Mouse (Mus musculus) spleen, adult 2 months (tissue): ENCODE results near the gene Klhdc8a. TPM values are rescaled to one million over a fixed set of nuclear protein-coding genes. Genes with fewer than 3 reads are reported as not detected.
"Not testable (repeated sequence)": the region's sequence is repeated elsewhere in the genome, so short reads cannot be mapped to it uniquely, and the experiment has no call there.

Source experiments
- DNase-seq, 2 experiments: peaks; one replicate each; pipeline versions ENCODE4 v3.0.0 to v3.0.0-alpha.2; 2012 to 2021; ENCODE audit warnings: low spot score in 2 of 2, low read depth in 1 of 2
- H3K27ac ChIP-seq: fragments of 200-500 bp; 2 replicates; pipeline ENCODE4 v1.5.1; 2012; ENCODE audit warnings: low read length, inconsistent platforms; ENCODE audit not compliant: insufficient read depth
- H3K27me3 ChIP-seq: fragments of 200-500 bp; 2 replicates; pipeline ENCODE4 v1.6.1; 2012; ENCODE audit warnings: mild to moderate bottlenecking, moderate library complexity, low read length, inconsistent platforms; ENCODE audit not compliant: control insufficient read depth, insufficient read depth
- H3K36me3 ChIP-seq: fragments of 200-500 bp; 2 replicates; pipeline ENCODE4 v1.6.1; 2012; ENCODE audit warnings: mild to moderate bottlenecking, low read length, inconsistent platforms; ENCODE audit not compliant: control insufficient read depth, insufficient read depth
- H3K4me1 ChIP-seq: fragments of 200-500 bp; 2 replicates; pipeline ENCODE4 v1.6.1; 2011; ENCODE audit warnings: inconsistent platforms; ENCODE audit not compliant: control insufficient read depth, insufficient read depth, insufficient read length
- H3K4me3 ChIP-seq: fragments of 200-500 bp; 2 replicates; pipeline ENCODE4 v1.5.1; 2011; ENCODE audit warnings: mild to moderate bottlenecking, inconsistent platforms; ENCODE audit not compliant: insufficient read depth, insufficient read length; ENCODE audit errors: extremely low read depth
- CTCF ChIP-seq: fragments of 200-500 bp; IDR thresholded peaks from 2 replicates; pipeline ENCODE4 v1.5.1; 2011; ENCODE audit warnings: mild to moderate bottlenecking, inconsistent platforms; ENCODE audit not compliant: insufficient read depth, insufficient read length, insufficient replicate concordance; ENCODE audit errors: extremely low read depth
- POLR2A ChIP-seq: fragments of 200-500 bp; IDR thresholded peaks from 2 replicates; pipeline ENCODE4 v1.6.1; 2011; ENCODE audit warnings: low read depth, low read length, inconsistent platforms
- WGBS: fragments of 180-500 bp; shearing (Covaris S2); methylation state at CpG from one replicate; pipeline ENCODE4 v1.1.7; 2018; 5-methylcytosine and 5-hydroxymethylcytosine counted together
- polyA plus RNA-seq: library from polyadenylated mRNA; depleted of rRNA; stranded (reverse); fragments of >200 nt; gene quantifications from 2 replicates; pipeline ENCODE4 v1.2.3, GENCODE M21; 2012

Gene Klhdc8a
- polyA plus RNA-seq, 1 experiment = 0.68 TPM

GRCm38 (mm10) chr1:132265936-132266335 lies 32.5 kb upstream of the Klhdc8a start:
- no peak for TF ChIP-seq CTCF
- no peak for TF ChIP-seq POLR2A
- WGBS = 87% methylated on average over 10 of the region's 10 CpGs

GRCm38 (mm10) chr1:132266791-132267557 lies 31.5 kb upstream of the Klhdc8a start:
- H3K4me3 ChIP-seq = no peak overlapping the region
- 63% methylated on average over 8 of the region's 8 CpGs for WGBS
- H3K27ac ChIP-seq = no peak overlapping the region
- H3K4me1 ChIP-seq = no peaks in the 10 kb centered on the region
- DNase-seq = no peak
- H3K27me3 ChIP-seq = no peaks in the 10 kb centered on the region
- H3K36me3 ChIP-seq = no peaks in the 10 kb centered on the region
- TF ChIP-seq POLR2A (no peak), CTCF (no peak)

More at GRCm38 (mm10) chr1:132265936-132266335, 32.5 kb upstream of the Klhdc8a start:
- Histone ChIP-seq H3K4me1 (no peaks in the 10 kb centered on the region), H3K4me3 (no peak overlapping the region), H3K36me3 (no peaks in the 10 kb centered on the region), H3K27me3 (no peaks in the 10 kb centered on the region), H3K27ac (no peak overlapping the region)
- no peak for DNase-seq

DNA sequence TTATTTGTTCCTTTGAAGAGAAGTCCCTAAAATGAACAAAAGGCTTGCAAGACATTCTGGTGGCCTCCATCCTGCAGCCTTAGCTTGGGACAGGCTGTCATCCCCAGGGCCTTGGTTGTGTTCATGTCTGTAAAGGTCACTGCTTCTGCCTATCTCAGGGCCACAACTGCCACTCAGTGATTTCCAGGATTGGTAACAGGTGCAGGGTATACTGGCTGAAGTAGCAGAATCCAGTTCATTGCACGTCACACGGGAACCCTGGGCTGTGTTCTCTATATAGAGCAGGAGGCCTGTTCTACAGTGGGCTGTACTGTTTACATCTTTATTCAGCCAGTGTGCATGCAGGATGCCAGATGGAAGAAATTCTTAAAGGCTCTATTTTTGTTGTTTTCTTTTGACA lies 30.5 kb upstream of the Klhdc8a start:
- TF ChIP-seq CTCF = no peak
- no peaks in the 10 kb centered on the region for H3K4me1 ChIP-seq
- no peak for DNase-seq
- no peaks in the 10 kb centered on the region for H3K27me3 ChIP-seq
- H3K4me3 ChIP-seq = no peak overlapping the region
- no peaks in the 10 kb centered on the region for H3K36me3 ChIP-seq
- 85% methylated on average over 2 of the region's 2 CpGs for WGBS
- no peak overlapping the region for H3K27ac ChIP-seq

DNA sequence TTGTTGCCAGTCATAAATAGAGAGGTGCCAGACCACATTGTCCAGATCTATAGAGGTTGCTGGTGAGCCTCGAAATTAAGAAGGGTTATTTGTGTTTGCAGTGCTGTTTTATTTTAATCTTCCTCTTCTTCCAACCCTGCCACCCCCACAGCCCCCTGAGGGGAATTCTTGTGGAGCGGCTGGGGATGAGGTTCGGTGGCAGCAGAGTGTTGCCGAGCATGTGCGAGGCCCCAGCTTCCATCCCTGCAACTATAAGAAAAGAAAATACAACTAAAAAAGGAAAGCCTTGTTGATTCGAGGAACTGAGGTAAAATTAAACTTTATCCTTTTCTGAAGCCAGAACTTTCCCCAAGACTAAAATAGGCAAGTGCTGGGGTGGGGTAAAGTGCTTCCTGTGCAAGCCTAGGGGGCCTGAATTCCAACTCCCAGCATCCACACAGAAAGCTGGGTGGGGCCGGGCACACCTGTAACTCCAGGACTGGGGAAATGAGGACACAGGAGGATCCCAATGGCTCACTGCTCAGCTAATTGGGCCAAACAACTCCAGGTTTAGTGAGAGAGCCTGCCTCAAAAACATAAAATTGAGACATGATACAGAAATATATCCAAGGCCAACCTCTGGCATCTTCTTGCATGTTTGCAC lies 29.9 kb upstream of the Klhdc8a start:
- no peak for TF ChIP-seq CTCF
- TF ChIP-seq POLR2A = no peak
- DNase-seq = no peak
- no peak overlapping the region for H3K4me3 ChIP-seq
- H3K27me3 ChIP-seq = no peaks in the 10 kb centered on the region
- H3K36me3 ChIP-seq = no peaks in the 10 kb centered on the region
- 71% methylated on average over 7 of the region's 7 CpGs for WGBS
- no peak overlapping the region for H3K27ac ChIP-seq
- no peaks in the 10 kb centered on the region for H3K4me1 ChIP-seq

GRCm38 (mm10) chr1:132271237-132271636 lies 27.2 kb upstream of the Klhdc8a start:
- no peaks in the 10 kb centered on the region for H3K4me1 ChIP-seq
- 91% methylated on average over 3 of the region's 3 CpGs for WGBS
- H3K27me3 ChIP-seq = no peaks in the 10 kb centered on the region
- no peak overlapping the region for H3K4me3 ChIP-seq
- no peaks in the 10 kb centered on the region for H3K36me3 ChIP-seq
- H3K27ac ChIP-seq = no peak overlapping the region
- TF ChIP-seq CTCF (no peak), POLR2A (no peak)
- no peak for DNase-seq

DNA sequence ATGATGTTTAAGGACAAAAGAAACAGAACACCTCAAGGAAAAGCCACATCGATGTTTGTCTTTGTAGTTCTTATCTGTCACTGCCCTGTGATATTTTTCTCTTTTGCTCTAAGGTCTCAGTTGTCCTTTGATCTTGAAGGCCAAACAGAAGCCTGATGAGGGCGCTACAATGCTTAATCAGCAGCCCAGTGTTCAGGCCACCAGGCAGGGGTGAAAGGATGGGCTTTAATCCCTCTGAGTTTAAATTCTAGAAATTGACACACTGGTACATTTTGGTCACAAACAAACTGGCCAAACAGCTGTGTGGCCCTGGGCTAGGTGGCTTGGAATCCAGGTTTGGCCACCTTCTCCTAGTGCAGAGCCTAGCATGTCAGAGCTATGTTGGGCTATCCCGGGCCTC lies 21.7 kb upstream of the Klhdc8a start:
- Histone ChIP-seq H3K36me3 (no peaks in the 10 kb centered on the region), H3K27ac (no peak overlapping the region), H3K27me3 (no peaks in the 10 kb centered on the region), H3K4me1 (no peaks in the 10 kb centered on the region), H3K4me3 (no peak overlapping the region)
- WGBS = 74% methylated on average over 3 of the region's 3 CpGs
- TF ChIP-seq POLR2A = no peak
- no peak for TF ChIP-seq CTCF
- DNase-seq = no peak

GRCm38 (mm10) chr1:132277124-132277523 lies 21.3 kb upstream of the Klhdc8a start:
- TF ChIP-seq POLR2A = no peak
- TF ChIP-seq CTCF = no peak

DNA sequence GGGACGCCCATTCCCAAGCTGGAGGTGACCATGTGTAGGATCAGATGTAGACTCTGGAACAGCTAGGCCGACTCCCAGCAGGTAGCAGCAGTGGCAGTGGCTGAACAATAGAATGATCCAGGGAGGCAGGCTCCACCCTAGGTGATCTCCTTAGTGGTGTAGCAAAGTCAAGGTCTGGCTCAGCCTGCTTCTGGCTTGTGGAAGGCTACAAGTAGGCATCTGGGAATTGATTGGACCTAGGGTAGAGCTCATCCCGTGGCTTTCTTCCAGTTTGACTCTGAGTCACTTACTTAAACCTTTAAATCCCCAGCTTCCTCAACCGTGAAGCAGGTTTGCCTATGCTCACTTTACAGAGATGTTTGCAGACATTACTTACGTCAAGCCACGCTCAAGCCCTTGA lies 17.8 kb upstream of the Klhdc8a start:
- not testable (repeated sequence) for H3K27me3 ChIP-seq, H3K27ac ChIP-seq, H3K4me1 ChIP-seq, DNase-seq, H3K36me3 ChIP-seq, H3K4me3 ChIP-seq
- WGBS = 81% methylated on average over 6 of the region's 6 CpGs

More at GRCm38 (mm10) chr1:132277124-132277523, 21.3 kb upstream of the Klhdc8a start:
- Histone ChIP-seq H3K27ac (no peak overlapping the region), H3K4me1 (no peaks in the 10 kb centered on the region), H3K27me3 (no peaks in the 10 kb centered on the region), H3K4me3 (no peak overlapping the region), H3K36me3 (no peaks in the 10 kb centered on the region)
- no peak for DNase-seq
- 81% methylated on average over 6 of the region's 6 CpGs for WGBS
